In the genomic region with DNA sequence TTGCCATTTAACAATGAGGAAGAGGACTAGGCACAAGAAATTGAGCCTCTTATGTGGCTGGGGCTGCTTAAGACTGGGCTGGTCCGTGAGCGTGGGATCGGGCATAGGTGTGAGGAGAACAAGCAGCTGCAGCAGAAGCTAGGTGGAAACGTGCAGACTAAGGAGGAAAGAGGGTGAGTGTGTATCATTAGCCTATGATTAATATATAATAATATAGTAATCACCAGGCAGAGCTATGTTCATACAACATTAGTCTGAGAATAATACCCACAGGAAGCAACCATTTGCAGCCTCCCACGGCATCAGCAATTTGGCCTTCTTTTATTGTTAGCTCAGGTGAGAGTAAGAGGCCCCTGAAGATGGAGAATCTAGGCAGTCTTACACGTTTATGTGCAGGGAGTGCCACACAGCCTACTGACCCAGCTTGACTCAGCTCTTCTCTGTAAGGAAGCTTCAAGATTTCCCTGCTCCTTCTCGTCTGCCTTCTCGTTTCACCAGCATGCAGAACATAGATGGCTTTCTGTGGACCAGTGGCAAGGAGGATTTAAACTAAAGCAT, we compare ENCODE assay signal across 16 mouse cellular contexts.
"Had no signal": no experiment of that assay in that cellular context is flagged by ENCODE, and none has a peak within 500 bp of the region (broad histone marks: within the 10 kb centered on the region; RNA-seq: fewer than 3 reads in every experiment).

No protein-coding gene starts in this region.

- H3K27me3 ChIP-seq: midbrain, embryonic 12.5 days; neural tube, embryonic 12.5 days had no signal

- H3K9ac ChIP-seq: liver, embryonic 14.5 days; lung, embryonic 14.5 days; midbrain, embryonic 12.5 days; neural tube, embryonic 12.5 days had no signal

- ATAC-seq: midbrain, embryonic 16.5 days had no signal

- H3K36me3 ChIP-seq: midbrain, embryonic 10.5 days; midbrain, embryonic 12.5 days; neural tube, embryonic 12.5 days had no signal

- H3K4me2 ChIP-seq: lung, embryonic 14.5 days; midbrain, embryonic 12.5 days; neural tube, embryonic 12.5 days had no signal

- H3K9me3 ChIP-seq: midbrain, embryonic 10.5 days; midbrain, embryonic 12.5 days; neural tube, embryonic 12.5 days had no signal

- H3K27ac ChIP-seq: liver, embryonic 14.5 days; midbrain, embryonic 10.5 days; midbrain, embryonic 12.5 days; neural tube, embryonic 12.5 days had no signal

- H3K4me3 ChIP-seq: midbrain, embryonic 10.5 days; midbrain, embryonic 12.5 days; myocyte; neural tube, embryonic 12.5 days had no signal

- DNase-seq: lung, adult 18-20 months; lung, embryonic 14.5 days; lung, postnatal 10 days; lung, postnatal 4 days; midbrain, embryonic 14.5 days; right cerebral cortex, postnatal 14 days; spleen, adult 18-20 months; thymus, adult 18-20 months; thymus, postnatal 14 days; thymus, postnatal 36 days had no signal
